Mouse (Mus musculus): ENCODE measurements at regions not wholly inside any gene's neighbourhood (a gene's known extent, or its start where the extent isn't known, plus 50 kb on each side); places are given as distances from the start of the nearest gene placed in this dataset.
A peak's percentile ranks its signal among the peaks of the same experiment; 100 is the strongest.

GRCm38 (mm10) chr13:112078088-112078487 is 210.2 kb upstream of the Ankrd55 start:
- no peak for DNase-seq
- H3K27me3 ChIP-seq (ENCODE audit: control insufficient read depth, insufficient read depth, low read length), result no peaks in the 10 kb centered on the region
- H3K4me1 ChIP-seq (ENCODE audit: control insufficient read depth, insufficient read depth, low read length), result no peaks in the 10 kb centered on the region
- H3K4me3 ChIP-seq (replicated peaks; ENCODE audit: insufficient read depth, low read depth, low read length), result no peak overlapping the region
- TF ChIP-seq POLR2A (IDR thresholded peaks at IDR 0.05; ENCODE audit: borderline replicate concordance, insufficient read depth, low read length) (no peak), CTCF (IDR thresholded peaks at IDR 0.05; ENCODE audit: borderline replicate concordance, insufficient read depth, low read depth, low read length) (no peak)
- 88% methylated on average over 5 of the region's 5 CpGs for WGBS
- no peak overlapping the region for H3K27ac ChIP-seq (ENCODE audit: insufficient read depth, low read length)

GRCm38 (mm10) chr13:112081935-112082334 is 206.3 kb upstream of the Ankrd55 start:
- H3K4me1 ChIP-seq (ENCODE audit: control insufficient read depth, insufficient read depth, low read length), result no peaks in the 10 kb centered on the region
- no peaks in the 10 kb centered on the region for H3K27me3 ChIP-seq (ENCODE audit: control insufficient read depth, insufficient read depth, low read length)
- no peak for DNase-seq
- 87% methylated on average over 3 of the region's 3 CpGs for WGBS
- H3K27ac ChIP-seq (ENCODE audit: insufficient read depth, low read length), result no peak overlapping the region
- TF ChIP-seq CTCF (IDR thresholded peaks at IDR 0.05; ENCODE audit: borderline replicate concordance, insufficient read depth, low read depth, low read length) (no peak), POLR2A (IDR thresholded peaks at IDR 0.05; ENCODE audit: borderline replicate concordance, insufficient read depth, low read length) (no peak)
- H3K4me3 ChIP-seq (replicated peaks; ENCODE audit: insufficient read depth, low read depth, low read length), result no peak overlapping the region

DNA sequence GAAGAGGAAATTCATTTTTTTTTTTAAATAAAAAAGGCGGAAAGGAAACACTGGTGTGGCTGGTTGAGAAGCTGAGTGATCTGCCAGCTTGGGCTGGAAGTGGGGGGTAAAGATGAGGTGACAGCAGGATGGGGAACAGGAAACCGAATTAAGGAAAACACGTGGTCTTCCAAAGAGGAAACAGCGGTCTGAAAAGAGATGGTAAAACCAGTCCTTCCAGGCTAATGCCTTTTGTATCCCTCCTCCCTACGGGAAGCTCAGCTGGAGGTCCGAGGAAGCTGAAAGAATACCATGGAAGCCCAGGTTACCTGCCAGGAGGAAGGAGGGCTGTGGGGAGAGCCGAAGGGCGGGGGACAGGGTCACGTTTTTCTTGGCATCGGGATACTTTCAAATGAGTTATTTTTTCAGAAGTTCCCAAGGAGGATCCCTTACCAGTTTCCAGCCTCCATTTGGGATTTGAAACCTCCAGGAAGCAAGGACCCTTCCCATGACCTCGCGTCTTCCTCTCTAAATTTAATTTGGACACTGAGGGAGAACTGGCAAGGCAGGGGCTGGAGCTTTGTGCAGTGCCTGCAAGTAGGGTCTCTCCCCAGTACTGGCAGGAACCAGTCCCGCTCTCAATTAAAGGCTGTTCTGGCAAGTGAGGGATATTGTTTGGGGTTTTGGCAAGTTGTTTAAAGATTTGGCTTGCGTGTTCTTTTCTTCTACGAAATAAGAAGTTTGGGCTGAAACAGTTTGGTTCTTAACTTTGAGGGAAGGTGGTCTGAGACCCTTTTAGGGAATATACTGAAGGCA is 203.6 kb upstream of the Ankrd55 start:
- no peak overlapping the region for H3K27ac ChIP-seq (ENCODE audit: insufficient read depth, low read length)

GRCm38 (mm10) chr13:112088312-112088771 is 199.9 kb upstream of the Ankrd55 start:
- Histone ChIP-seq H3K4me3 (replicated peaks; ENCODE audit: insufficient read depth, low read depth, low read length) (no peak overlapping the region), H3K27ac (ENCODE audit: insufficient read depth, low read length) (no peak overlapping the region), H3K4me1 (ENCODE audit: control insufficient read depth, insufficient read depth, low read length) (no peaks in the 10 kb centered on the region), H3K27me3 (ENCODE audit: control insufficient read depth, insufficient read depth, low read length) (no peaks in the 10 kb centered on the region)
- DNase-seq, result no peak
- TF ChIP-seq POLR2A (IDR thresholded peaks at IDR 0.05; ENCODE audit: borderline replicate concordance, insufficient read depth, low read length) (no peak), CTCF (IDR thresholded peaks at IDR 0.05; ENCODE audit: borderline replicate concordance, insufficient read depth, low read depth, low read length) (no peak)
- WGBS, result 70% methylated on average over 5 of the region's 5 CpGs

More for the DNA sequence above, 203.6 kb upstream of the Ankrd55 start:
- H3K4me3 ChIP-seq (replicated peaks; ENCODE audit: insufficient read depth, low read depth, low read length), result no peak overlapping the region
- no peaks in the 10 kb centered on the region for H3K27me3 ChIP-seq (ENCODE audit: control insufficient read depth, insufficient read depth, low read length)
- no peak for DNase-seq
- no peaks in the 10 kb centered on the region for H3K4me1 ChIP-seq (ENCODE audit: control insufficient read depth, insufficient read depth, low read length)
- no peak for TF ChIP-seq POLR2A (IDR thresholded peaks at IDR 0.05; ENCODE audit: borderline replicate concordance, insufficient read depth, low read length)
- no peak for TF ChIP-seq CTCF (IDR thresholded peaks at IDR 0.05; ENCODE audit: borderline replicate concordance, insufficient read depth, low read depth, low read length)
- WGBS, result 26% methylated on average over 15 of the region's 15 CpGs

- Histone ChIP-seq H3K4me1 (ENCODE audit: control insufficient read depth, insufficient read depth, low read length) (no peaks in the 10 kb centered on the region), H3K27me3 (ENCODE audit: control insufficient read depth, insufficient read depth, low read length) (no peaks in the 10 kb centered on the region), H3K4me3 (replicated peaks; ENCODE audit: insufficient read depth, low read depth, low read length) (no peak overlapping the region), H3K27ac (ENCODE audit: insufficient read depth, low read length) (no peak overlapping the region)
- no peak for DNase-seq
- WGBS, result 85% methylated on average over 8 of the region's 8 CpGs
- TF ChIP-seq CTCF (IDR thresholded peaks at IDR 0.05; ENCODE audit: borderline replicate concordance, insufficient read depth, low read depth, low read length) (no peak), POLR2A (IDR thresholded peaks at IDR 0.05; ENCODE audit: borderline replicate concordance, insufficient read depth, low read length) (no peak)
Observed at GRCm38 (mm10) chr13:112090737-112091136, 197.5 kb upstream of the Ankrd55 start.

- H3K27me3 ChIP-seq (ENCODE audit: control insufficient read depth, insufficient read depth, low read length), result no peaks in the 10 kb centered on the region
- DNase-seq, result no peak
- 44% methylated on average over 10 of the region's 10 CpGs for WGBS
- no peak overlapping the region for H3K27ac ChIP-seq (ENCODE audit: insufficient read depth, low read length)
- H3K4me1 ChIP-seq (ENCODE audit: control insufficient read depth, insufficient read depth, low read length), result no peaks in the 10 kb centered on the region
- no peak for TF ChIP-seq POLR2A (IDR thresholded peaks at IDR 0.05; ENCODE audit: borderline replicate concordance, insufficient read depth, low read length)
- no peak for TF ChIP-seq CTCF (IDR thresholded peaks at IDR 0.05; ENCODE audit: borderline replicate concordance, insufficient read depth, low read depth, low read length)
- H3K4me3 ChIP-seq (replicated peaks; ENCODE audit: insufficient read depth, low read depth, low read length), result no peak overlapping the region
Observed at GRCm38 (mm10) chr13:112095595-112096139, 192.6 kb upstream of the Ankrd55 start.

DNA sequence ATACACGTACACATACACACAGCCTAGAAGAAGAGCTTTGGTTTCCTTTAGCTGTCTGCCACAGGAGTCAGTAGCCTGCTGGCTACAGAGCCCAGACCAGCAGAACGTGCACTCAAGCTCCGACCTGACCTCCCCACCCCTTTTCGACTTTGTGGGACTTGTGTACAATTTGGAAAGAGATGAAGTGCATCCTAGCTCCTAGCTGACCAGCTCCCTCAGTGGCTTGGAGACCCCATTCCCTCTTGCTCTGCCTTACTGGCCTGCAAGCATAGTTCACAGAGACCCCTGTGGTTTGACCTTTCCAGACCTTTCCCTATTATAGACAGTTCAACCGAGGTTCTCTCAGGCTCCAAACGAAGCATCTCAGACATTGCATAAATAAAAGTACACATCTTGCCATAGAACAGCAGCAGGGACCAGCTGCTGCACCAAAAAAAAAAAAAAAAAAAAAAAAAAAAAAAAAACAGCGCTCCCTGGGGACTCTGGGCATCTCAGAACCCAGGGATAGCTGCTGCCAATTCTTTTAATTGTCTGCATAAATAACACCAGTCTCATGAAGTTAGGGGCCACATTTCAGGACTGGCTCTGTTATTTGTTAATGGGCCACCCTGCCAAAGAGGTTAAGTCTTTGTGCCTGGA is 188.2 kb upstream of the Ankrd55 start:
- Histone ChIP-seq H3K27me3 (ENCODE audit: control insufficient read depth, insufficient read depth, low read length) (no peaks in the 10 kb centered on the region), H3K4me3 (replicated peaks; ENCODE audit: insufficient read depth, low read depth, low read length) (peak overlapping the region; percentile 61), H3K27ac (ENCODE audit: insufficient read depth, low read length) (no peak overlapping the region), H3K4me1 (ENCODE audit: control insufficient read depth, insufficient read depth, low read length) (no peaks in the 10 kb centered on the region)
- 54% methylated on average over 7 of the region's 7 CpGs for WGBS
- TF ChIP-seq POLR2A (IDR thresholded peaks at IDR 0.05; ENCODE audit: borderline replicate concordance, insufficient read depth, low read length) (no peak), CTCF (IDR thresholded peaks at IDR 0.05; ENCODE audit: borderline replicate concordance, insufficient read depth, low read depth, low read length) (no peak)
- DNase-seq, result no peak

All from cerebellum, adult 2 months (tissue).